Mouse (Mus musculus): ENCODE results near the gene Slc25a44. TPM values are rescaled to one million over a fixed set of nuclear protein-coding genes. Genes with fewer than 3 reads are reported as not detected.
"Not testable (repeated sequence)": the region's sequence is repeated elsewhere in the genome, so short reads cannot be mapped to it uniquely, and the experiment has no call there.

Gene Slc25a44
- polyA plus RNA-seq, 1 experiment: 18.5 TPM

DNA sequence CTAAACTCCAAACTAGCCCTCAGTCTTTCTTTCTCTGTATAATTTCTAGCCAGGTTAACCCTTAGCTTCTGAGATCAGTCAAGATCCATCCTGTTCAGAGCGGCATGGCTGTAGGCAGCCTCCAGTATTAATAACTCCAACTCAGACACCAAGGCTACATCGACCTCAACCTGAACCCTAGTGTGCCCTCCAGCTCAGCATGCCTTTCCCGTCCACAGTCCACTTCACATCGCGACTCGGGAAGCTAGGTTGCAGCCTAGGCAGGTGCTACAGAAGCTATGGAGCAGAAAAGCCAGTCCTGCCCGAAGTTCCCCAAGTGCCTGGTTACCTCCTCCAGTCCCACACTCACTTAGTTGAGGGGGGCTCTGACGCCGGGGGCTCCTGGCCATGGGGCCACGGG is 12.5 kb upstream of the Slc25a44 start:
- H3K27me3 ChIP-seq (ENCODE audit: control insufficient read depth, insufficient read depth, insufficient read length): no peaks in the 10 kb centered on the region
- no peaks in the 10 kb centered on the region for H3K79me3 ChIP-seq (ENCODE audit: low read depth)
- no peak for TF ChIP-seq MYOD1 (IDR thresholded peaks at IDR 0.05; ENCODE audit: control insufficient read depth, insufficient read length, low read depth)
- TF ChIP-seq MYOG (IDR thresholded peaks at IDR 0.05; ENCODE audit: control insufficient read depth, extremely low read depth, insufficient read length): no peak
- TF ChIP-seq MAX (IDR thresholded peaks at IDR 0.05): no peak
- TF ChIP-seq CEBPB (IDR thresholded peaks at IDR 0.05; ENCODE audit: low read depth): no peak
- no peak for TF ChIP-seq USF1 (IDR thresholded peaks at IDR 0.05; ENCODE audit: low read depth)
- no peak for TF ChIP-seq CTCF (IDR thresholded peaks at IDR 0.05; ENCODE audit: control insufficient read depth, insufficient read depth, insufficient read length)
- no peak for TF ChIP-seq FOSL1 (IDR thresholded peaks at IDR 0.05; ENCODE audit: insufficient read depth, low read length, poor library complexity, severe bottlenecking)
- no peaks in the 10 kb centered on the region for H3K36me3 ChIP-seq (ENCODE audit: control insufficient read depth, insufficient read depth)
- H3K4me3 ChIP-seq (ENCODE audit: insufficient read depth, poor library complexity, severe bottlenecking): no peak overlapping the region
- H3K79me2 ChIP-seq (ENCODE audit: control insufficient read depth, insufficient read depth): no peaks in the 10 kb centered on the region
- no peak overlapping the region for H3ac ChIP-seq (ENCODE audit: control insufficient read depth, insufficient read length, low read depth)

DNA sequence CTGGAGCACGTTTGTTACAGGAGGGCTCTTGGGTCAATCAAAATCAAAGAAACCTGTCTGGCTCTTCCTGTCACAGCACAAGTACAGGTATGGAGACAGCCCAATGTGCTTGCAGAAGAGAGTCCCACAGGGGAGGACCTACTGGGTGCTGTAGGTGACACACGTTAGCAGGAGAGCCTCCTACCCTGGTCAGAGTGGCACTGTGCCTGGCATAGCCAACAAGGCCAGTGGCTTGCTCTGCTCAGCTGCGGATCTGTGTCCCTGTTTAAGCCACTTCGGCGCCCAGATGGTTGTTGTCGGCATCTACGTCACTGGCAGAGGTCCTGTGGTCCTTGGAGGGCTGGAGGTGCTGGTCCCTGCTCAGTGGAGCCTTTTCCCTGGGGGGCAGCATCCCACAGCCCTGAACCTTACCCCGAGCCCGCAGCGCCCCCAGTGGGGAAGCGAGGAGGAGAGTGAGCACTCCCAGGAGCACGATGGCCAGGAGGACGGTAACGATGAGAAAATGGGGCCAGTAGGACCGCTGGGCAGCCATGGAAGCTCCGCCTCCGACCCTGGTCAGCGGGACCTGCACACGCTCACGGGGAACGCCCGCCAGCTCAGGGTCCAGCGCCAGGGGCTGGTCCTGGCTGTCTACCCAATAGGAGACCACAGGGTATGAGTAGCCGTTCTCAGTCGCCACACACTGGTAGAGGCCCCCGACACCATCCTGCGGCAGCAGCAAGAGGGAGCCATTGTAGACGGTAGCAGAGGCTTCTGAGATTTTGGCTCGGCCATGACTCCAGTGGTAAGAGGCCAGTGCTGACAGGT is 11.7 kb upstream of the Slc25a44 start:
- no peaks in the 10 kb centered on the region for H3K27me3 ChIP-seq (ENCODE audit: control insufficient read depth, insufficient read depth, insufficient read length)
- H3K4me3 ChIP-seq (ENCODE audit: insufficient read depth, poor library complexity, severe bottlenecking): no peak overlapping the region
- H3K36me3 ChIP-seq (ENCODE audit: control insufficient read depth, insufficient read depth): no peaks in the 10 kb centered on the region
- no peaks in the 10 kb centered on the region for H3K79me3 ChIP-seq (ENCODE audit: low read depth)
- H3ac ChIP-seq (ENCODE audit: control insufficient read depth, insufficient read length, low read depth): peak overlapping the region; percentile 59
- TF ChIP-seq CEBPB (IDR thresholded peaks at IDR 0.05; ENCODE audit: low read depth) (no peak), CTCF (IDR thresholded peaks at IDR 0.05; ENCODE audit: control insufficient read depth, insufficient read depth, insufficient read length) (peak; percentile 73), FOSL1 (IDR thresholded peaks at IDR 0.05; ENCODE audit: insufficient read depth, low read length, poor library complexity, severe bottlenecking) (no peak)
- no peaks in the 10 kb centered on the region for H3K79me2 ChIP-seq (ENCODE audit: control insufficient read depth, insufficient read depth)

DNA sequence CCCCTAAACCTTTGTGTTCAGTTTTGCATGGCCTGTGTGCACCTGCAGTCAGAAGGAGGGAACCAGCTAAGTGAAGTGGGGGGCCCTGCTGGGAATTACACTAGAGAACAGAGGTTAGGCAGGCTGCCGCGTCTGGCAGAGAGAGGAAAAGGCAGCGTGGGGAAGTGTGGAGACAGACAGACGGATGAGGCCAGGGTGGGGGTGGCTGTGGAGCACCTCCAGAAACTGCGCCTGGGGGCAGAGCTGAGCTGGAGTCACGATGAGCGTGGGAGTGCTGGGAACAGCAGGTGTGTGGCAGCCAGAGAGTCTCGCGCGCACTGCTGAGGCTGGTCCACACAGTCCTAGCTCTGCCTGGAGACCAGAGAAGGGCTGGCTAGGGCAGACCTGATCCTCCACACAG is 10.6 kb upstream of the Slc25a44 start:
- TF ChIP-seq MAX (IDR thresholded peaks at IDR 0.05): no peak
- TF ChIP-seq MYOD1 (IDR thresholded peaks at IDR 0.05; ENCODE audit: control insufficient read depth, insufficient read length, low read depth): no peak
- TF ChIP-seq USF1 (IDR thresholded peaks at IDR 0.05; ENCODE audit: low read depth): no peak
- no peak for TF ChIP-seq FOSL1 (IDR thresholded peaks at IDR 0.05; ENCODE audit: insufficient read depth, low read length, poor library complexity, severe bottlenecking)
- TF ChIP-seq MYOG (IDR thresholded peaks at IDR 0.05; ENCODE audit: control insufficient read depth, extremely low read depth, insufficient read length): no peak
- no peak for TF ChIP-seq CEBPB (IDR thresholded peaks at IDR 0.05; ENCODE audit: low read depth)
- no peak overlapping the region for H3ac ChIP-seq (ENCODE audit: control insufficient read depth, insufficient read length, low read depth)
- no peaks in the 10 kb centered on the region for H3K79me3 ChIP-seq (ENCODE audit: low read depth)

DNA sequence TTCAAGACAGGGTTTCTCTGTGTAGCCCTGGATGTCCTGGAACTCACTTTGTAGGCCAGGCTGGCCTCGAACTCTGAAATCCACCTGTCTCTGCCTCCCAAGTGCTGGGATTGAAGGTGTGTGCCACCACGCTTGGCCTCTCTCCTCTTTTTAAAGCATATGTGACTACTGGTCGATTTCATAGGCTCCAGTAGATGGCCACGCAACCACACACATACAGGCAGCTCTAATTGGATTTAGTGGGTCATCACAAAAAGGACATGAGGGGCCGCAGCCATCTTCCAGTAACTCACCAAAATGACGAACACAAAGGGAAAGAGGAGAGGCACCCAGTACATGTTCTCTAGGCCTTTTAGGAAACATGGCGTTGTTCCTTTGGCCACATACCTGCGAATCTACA is 3.7 kb upstream of the Slc25a44 start:
- H3K79me2 ChIP-seq (ENCODE audit: control insufficient read depth, insufficient read depth): peaks cover 13% of the 10 kb centered on the region
- not testable (repeated sequence) for H3K4me3 ChIP-seq (ENCODE audit: insufficient read depth, poor library complexity, severe bottlenecking); H3ac ChIP-seq (ENCODE audit: control insufficient read depth, insufficient read length, low read depth); H3K36me3 ChIP-seq (ENCODE audit: control insufficient read depth, insufficient read depth); H3K27me3 ChIP-seq (ENCODE audit: control insufficient read depth, insufficient read depth, insufficient read length)
- H3K79me3 ChIP-seq (ENCODE audit: low read depth): peaks cover 12% of the 10 kb centered on the region

More for the DNA sequence above, 10.6 kb upstream of the Slc25a44 start:
- H3K79me2 ChIP-seq (ENCODE audit: control insufficient read depth, insufficient read depth): no peaks in the 10 kb centered on the region
- H3K36me3 ChIP-seq (ENCODE audit: control insufficient read depth, insufficient read depth): no peaks in the 10 kb centered on the region
- H3K27me3 ChIP-seq (ENCODE audit: control insufficient read depth, insufficient read depth, insufficient read length): no peaks in the 10 kb centered on the region
- H3K4me3 ChIP-seq (ENCODE audit: insufficient read depth, poor library complexity, severe bottlenecking): no peak overlapping the region

DNA sequence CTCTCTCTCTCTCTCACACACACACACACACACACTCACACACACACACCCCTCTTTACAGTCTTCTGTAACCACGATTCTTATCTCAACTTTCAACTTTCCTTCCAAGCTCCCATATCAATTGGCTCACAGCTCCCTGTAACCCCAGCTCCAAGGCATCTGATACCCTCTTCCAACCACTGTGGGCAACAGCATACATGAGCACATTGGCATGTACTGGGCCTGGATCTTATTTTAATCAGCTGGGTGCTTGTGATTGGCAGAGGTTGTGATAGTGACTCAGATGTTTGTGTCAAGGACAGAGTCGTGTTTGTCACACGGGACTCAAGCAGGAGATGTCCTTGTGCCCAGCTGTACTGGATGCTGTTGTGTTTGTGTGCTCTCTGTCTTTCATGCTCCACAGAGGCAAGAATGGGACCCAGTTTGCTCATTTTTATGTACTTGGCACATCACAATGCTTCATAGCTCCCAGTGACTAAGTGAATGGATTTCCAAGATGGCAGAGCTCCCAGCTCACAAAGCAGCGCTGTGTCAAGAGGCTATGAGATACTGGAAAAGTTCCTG is 2.5 kb upstream of the Slc25a44 start:
- peaks cover 17% of the 10 kb centered on the region for H3K79me3 ChIP-seq (ENCODE audit: low read depth)
- TF ChIP-seq MYOD1 (IDR thresholded peaks at IDR 0.05; ENCODE audit: control insufficient read depth, insufficient read length, low read depth): no peak
- TF ChIP-seq FOSL1 (IDR thresholded peaks at IDR 0.05; ENCODE audit: insufficient read depth, low read length, poor library complexity, severe bottlenecking): no peak
- no peak for TF ChIP-seq CTCF (IDR thresholded peaks at IDR 0.05; ENCODE audit: control insufficient read depth, insufficient read depth, insufficient read length)
- TF ChIP-seq USF1 (IDR thresholded peaks at IDR 0.05; ENCODE audit: low read depth): no peak
- TF ChIP-seq MAX (IDR thresholded peaks at IDR 0.05): no peak
- TF ChIP-seq CEBPB (IDR thresholded peaks at IDR 0.05; ENCODE audit: low read depth): no peak
- no peak for TF ChIP-seq MYOG (IDR thresholded peaks at IDR 0.05; ENCODE audit: control insufficient read depth, extremely low read depth, insufficient read length)

More for the DNA sequence above, 2.5 kb upstream of the Slc25a44 start:
- Histone ChIP-seq H3K36me3 (ENCODE audit: control insufficient read depth, insufficient read depth) (no peaks in the 10 kb centered on the region), H3ac (ENCODE audit: control insufficient read depth, insufficient read length, low read depth) (no peak overlapping the region), H3K27me3 (ENCODE audit: control insufficient read depth, insufficient read depth, insufficient read length) (no peaks in the 10 kb centered on the region), H3K4me3 (ENCODE audit: insufficient read depth, poor library complexity, severe bottlenecking) (no peak overlapping the region), H3K79me2 (ENCODE audit: control insufficient read depth, insufficient read depth) (peaks cover 25% of the 10 kb centered on the region)

Data from C2C12 (cell line).